Mouse (Mus musculus): Measurements from ENCODE around the gene Gm45233.

DNA sequence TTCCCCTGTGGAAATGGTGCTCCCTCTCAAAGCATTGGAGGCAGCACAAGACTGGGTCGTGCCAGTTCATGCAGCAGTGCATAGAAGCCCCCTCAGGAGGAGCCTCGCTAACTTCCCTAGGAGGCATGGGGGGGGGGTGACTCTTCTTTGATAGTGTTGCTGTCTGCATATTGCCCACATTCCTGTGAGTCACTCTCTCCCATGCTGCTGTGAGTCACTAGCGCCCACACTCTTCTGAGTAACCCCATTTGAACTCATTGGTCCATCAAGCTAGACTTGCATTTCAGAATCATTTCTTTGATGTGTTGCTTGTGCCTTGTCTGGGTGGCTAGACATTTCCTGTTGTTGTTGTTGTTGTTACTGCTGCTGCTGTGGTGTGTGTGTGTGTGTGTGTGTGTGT, 37.3 kb downstream of the Gm45233 start:
- TF ChIP-seq EP300 (IDR thresholded peaks at IDR 0.05; ENCODE audit: insufficient read depth, low read depth, low read length), result no peak
- TF ChIP-seq CTCF (IDR thresholded peaks at IDR 0.05), result no peak
- TF ChIP-seq POLR2A (IDR thresholded peaks at IDR 0.05; ENCODE audit: insufficient read depth, low read depth, low read length), result no peak

All from heart, adult 2 months (tissue).